Mouse (Mus musculus): ENCODE results near the gene Ift46.

- TF ChIP-seq CTCF (IDR thresholded peaks at IDR 0.05; ENCODE audit: low read depth) = no peak
- no peak for TF ChIP-seq EP300 (IDR thresholded peaks at IDR 0.05; ENCODE audit: low read depth)
Observed at GRCm38 (mm10) chr9:44792842-44793241, 25.1 kb downstream of the Ift46 start.
